Mouse (Mus musculus): ENCODE measurements around the gene Bnc1. TPM values are rescaled to one million over a fixed set of nuclear protein-coding genes. Genes with fewer than 3 reads are reported as not detected.

The Bnc1 gene
- polyA plus RNA-seq, 1 experiment from 2014 or later: 5.1 TPM

DNA sequence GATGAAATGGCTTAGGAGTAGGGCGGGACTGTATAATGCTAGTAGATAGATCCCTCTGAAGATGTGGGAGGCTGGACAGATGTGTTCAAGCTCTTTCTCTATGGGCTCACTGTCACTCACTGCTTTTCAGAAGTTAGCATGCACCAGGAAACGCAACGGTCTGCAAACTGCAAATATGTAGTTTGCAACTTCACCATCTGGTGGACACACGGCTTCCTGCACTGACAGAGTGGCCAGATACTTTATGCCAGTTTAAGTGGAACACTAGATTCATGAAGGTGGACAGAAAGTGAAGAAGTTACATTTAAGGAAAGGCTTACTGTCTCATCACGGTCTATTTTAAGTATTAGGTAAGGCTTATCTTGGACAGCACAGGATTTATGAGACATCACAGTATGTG lies 25.9 kb downstream of the Bnc1 start:
- Histone ChIP-seq H3K27me3 (replicated peaks; ENCODE audit: control insufficient read depth, insufficient read depth, low read length) (no peaks in the 10 kb centered on the region), H3K4me3 (ENCODE audit: low read depth, low read length) (no peak overlapping the region), H3K9ac (ENCODE audit: low read depth, low read length) (no peak overlapping the region), H3K4me1 (replicated peaks; ENCODE audit: control insufficient read depth, insufficient read depth, low read length) (no peaks in the 10 kb centered on the region), H3K4me2 (no peak overlapping the region), H3K9me3 (ENCODE audit: control insufficient read depth, low read length) (no peaks in the 10 kb centered on the region), H3K27ac (ENCODE audit: low read depth, low read length) (no peak overlapping the region), H3K36me3 (ENCODE audit: control insufficient read depth, insufficient read depth, low read length) (no peaks in the 10 kb centered on the region)
- no peak for ATAC-seq (replicated peaks; ENCODE audit: low FRiP score)
- DNase-seq (ENCODE audit: low spot score): no peak
- 79% methylated on average over 5 of the region's 5 CpGs for WGBS

DNA sequence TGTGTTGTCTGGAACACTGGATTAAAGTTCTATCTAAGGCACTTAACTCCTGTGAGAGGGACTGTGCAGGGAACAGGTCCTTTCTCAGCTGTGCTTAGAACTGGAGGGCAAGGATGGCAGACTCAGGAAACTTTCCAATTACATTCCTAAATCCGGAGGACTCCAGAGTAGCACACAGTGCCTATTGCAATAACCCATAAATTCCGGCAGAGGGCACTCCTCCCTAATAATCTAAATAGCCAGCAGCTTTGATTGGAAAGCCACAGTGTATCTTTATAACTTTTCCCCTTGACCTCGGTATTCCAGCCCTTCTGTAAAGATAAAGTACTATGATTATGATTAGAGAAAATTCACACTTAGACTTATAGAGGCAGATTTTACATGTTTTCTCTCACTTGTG lies 32.4 kb downstream of the Bnc1 start:
- 2% methylated on average over 3 of the region's 3 CpGs for WGBS
- ATAC-seq (replicated peaks; ENCODE audit: low FRiP score): no peak

DNA sequence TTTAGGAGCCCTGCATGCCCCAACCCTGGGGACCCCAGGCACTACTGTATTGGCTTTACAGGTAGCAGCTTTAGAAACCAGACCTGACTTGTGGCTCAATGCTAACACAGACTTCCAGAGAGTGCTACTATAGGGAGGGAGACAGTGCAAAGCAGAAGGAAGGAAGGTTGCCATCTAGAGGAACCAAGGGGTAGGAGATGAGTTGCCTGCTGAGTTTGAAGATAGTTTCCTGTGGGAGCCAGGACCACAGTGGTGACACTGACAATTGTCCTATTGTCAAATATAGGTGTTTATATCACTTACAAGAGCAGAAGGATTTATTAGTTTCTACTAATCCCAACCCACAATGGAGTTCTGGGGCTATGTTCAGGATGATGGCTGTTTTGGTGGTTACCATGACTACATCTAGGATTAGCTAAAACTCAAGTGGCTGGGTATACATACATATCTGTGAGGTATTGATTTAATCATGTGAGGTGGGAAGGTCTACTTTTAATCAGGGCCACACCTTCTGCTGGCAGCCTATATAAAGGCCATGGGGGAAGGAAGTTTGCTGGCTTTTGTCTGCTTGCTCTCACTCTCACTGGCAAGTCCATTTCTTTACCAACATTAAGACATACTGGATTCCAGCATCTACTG lies 37.8 kb downstream of the Bnc1 start:
- no peaks in the 10 kb centered on the region for H3K27me3 ChIP-seq (replicated peaks; ENCODE audit: control insufficient read depth, insufficient read depth, low read length)
- no peak for ATAC-seq (replicated peaks; ENCODE audit: low FRiP score)

More for the DNA sequence above, 32.4 kb downstream of the Bnc1 start:
- H3K9ac ChIP-seq (ENCODE audit: low read depth, low read length): no peak overlapping the region
- no peaks in the 10 kb centered on the region for H3K9me3 ChIP-seq (ENCODE audit: control insufficient read depth, low read length)
- no peak overlapping the region for H3K4me3 ChIP-seq (ENCODE audit: low read depth, low read length)
- H3K27me3 ChIP-seq (replicated peaks; ENCODE audit: control insufficient read depth, insufficient read depth, low read length): no peaks in the 10 kb centered on the region
- no peak overlapping the region for H3K27ac ChIP-seq (ENCODE audit: low read depth, low read length)
- no peak overlapping the region for H3K4me2 ChIP-seq
- no peaks in the 10 kb centered on the region for H3K4me1 ChIP-seq (replicated peaks; ENCODE audit: control insufficient read depth, insufficient read depth, low read length)
- no peak for DNase-seq (ENCODE audit: low spot score)
- no peaks in the 10 kb centered on the region for H3K36me3 ChIP-seq (ENCODE audit: control insufficient read depth, insufficient read depth, low read length)

DNA sequence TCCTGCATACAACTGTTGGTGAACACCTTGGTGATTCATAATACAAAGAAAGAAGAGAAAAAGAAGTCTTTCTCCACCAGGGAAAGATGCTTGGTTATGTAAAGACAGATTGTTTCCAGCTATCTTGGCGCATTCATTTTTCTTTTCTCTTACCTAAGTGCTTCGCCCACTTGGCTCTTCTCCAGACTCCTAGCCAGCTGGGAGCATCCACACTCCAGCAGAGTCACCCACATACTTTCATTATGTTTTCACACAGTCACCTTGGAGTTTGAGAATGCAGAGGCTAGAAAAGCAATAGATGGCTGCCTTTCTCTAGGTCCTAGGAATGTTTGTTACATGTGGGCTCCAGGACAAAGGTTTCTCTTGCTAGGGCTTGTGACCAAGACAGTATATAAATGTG lies 41.6 kb downstream of the Bnc1 start:
- Histone ChIP-seq H3K9me3 (ENCODE audit: control insufficient read depth, low read length) (no peaks in the 10 kb centered on the region), H3K27ac (ENCODE audit: low read depth, low read length) (no peak overlapping the region), H3K4me3 (ENCODE audit: low read depth, low read length) (no peak overlapping the region), H3K4me2 (no peak overlapping the region), H3K27me3 (replicated peaks; ENCODE audit: control insufficient read depth, insufficient read depth, low read length) (no peaks in the 10 kb centered on the region), H3K9ac (ENCODE audit: low read depth, low read length) (no peak overlapping the region), H3K36me3 (ENCODE audit: control insufficient read depth, insufficient read depth, low read length) (no peaks in the 10 kb centered on the region), H3K4me1 (replicated peaks; ENCODE audit: control insufficient read depth, insufficient read depth, low read length) (no peaks in the 10 kb centered on the region)
- ATAC-seq (replicated peaks; ENCODE audit: low FRiP score) (no peak), DNase-seq (ENCODE audit: low spot score) (no peak)
- WGBS: 77% methylated on average over 2 of the region's 2 CpGs

More for the DNA sequence above, 37.8 kb downstream of the Bnc1 start:
- DNase-seq (ENCODE audit: low spot score): no peak
- H3K4me2 ChIP-seq: no peak overlapping the region
- H3K4me3 ChIP-seq (ENCODE audit: low read depth, low read length): no peak overlapping the region
- H3K9me3 ChIP-seq (ENCODE audit: control insufficient read depth, low read length): no peaks in the 10 kb centered on the region
- H3K27ac ChIP-seq (ENCODE audit: low read depth, low read length): no peak overlapping the region
- H3K4me1 ChIP-seq (replicated peaks; ENCODE audit: control insufficient read depth, insufficient read depth, low read length): no peaks in the 10 kb centered on the region
- no peak overlapping the region for H3K9ac ChIP-seq (ENCODE audit: low read depth, low read length)
- H3K36me3 ChIP-seq (ENCODE audit: control insufficient read depth, insufficient read depth, low read length): no peaks in the 10 kb centered on the region

DNA sequence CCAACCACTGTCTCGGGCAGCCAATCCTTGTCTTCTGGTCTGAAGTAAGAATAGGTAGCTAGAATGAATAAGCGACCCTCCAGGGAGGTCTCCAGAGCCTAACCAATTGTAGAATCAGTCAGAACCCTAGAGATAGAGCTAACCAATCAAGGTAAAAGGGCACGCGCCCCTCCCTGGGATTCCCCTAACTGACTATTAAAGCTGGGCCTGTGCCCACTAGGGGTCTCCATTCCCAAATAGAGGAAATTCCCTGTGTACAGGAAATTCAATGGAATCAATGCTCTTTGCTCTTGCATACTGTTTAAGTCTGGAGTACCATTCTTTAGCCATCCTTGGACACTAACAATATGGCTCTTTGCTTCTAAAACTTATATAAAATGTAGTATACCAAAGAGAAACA lies 46.7 kb downstream of the Bnc1 start:
- Histone ChIP-seq H3K4me2 (no peak overlapping the region), H3K4me1 (replicated peaks; ENCODE audit: control insufficient read depth, insufficient read depth, low read length) (no peaks in the 10 kb centered on the region), H3K36me3 (ENCODE audit: control insufficient read depth, insufficient read depth, low read length) (no peaks in the 10 kb centered on the region), H3K4me3 (ENCODE audit: low read depth, low read length) (no peak overlapping the region), H3K9ac (ENCODE audit: low read depth, low read length) (no peak overlapping the region), H3K9me3 (ENCODE audit: control insufficient read depth, low read length) (no peaks in the 10 kb centered on the region), H3K27me3 (replicated peaks; ENCODE audit: control insufficient read depth, insufficient read depth, low read length) (no peaks in the 10 kb centered on the region), H3K27ac (ENCODE audit: low read depth, low read length) (no peak overlapping the region)
- DNase-seq (ENCODE audit: low spot score) (no peak), ATAC-seq (replicated peaks; ENCODE audit: low FRiP score) (no peak)
- 25% methylated on average over 4 of the region's 4 CpGs for WGBS

DNA sequence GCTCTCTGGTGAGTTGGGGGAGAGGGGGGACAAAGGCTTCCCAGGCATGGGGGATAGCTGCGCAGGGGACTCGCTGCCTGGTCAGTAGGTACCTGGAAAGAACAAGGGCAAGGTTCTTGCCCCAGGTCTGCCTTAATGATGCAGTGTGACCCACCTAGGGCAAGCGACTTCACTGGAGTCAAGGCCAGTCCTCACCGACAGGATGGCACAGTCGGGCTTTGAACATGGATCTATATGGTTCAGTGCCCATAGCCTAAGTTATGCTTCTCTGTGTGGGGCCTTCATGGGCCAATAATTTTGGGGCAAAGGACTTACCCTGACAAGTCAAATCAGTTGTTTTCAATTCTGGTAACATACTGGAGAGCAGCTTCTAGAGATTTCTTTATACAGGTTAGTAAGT lies 57.3 kb downstream of the Bnc1 start:
- Histone ChIP-seq H3K9ac (ENCODE audit: low read depth, low read length) (peak overlapping the region; percentile 57; the same call in 1 of the 2 replicates), H3K36me3 (ENCODE audit: control insufficient read depth, insufficient read depth, low read length) (no peaks in the 10 kb centered on the region), H3K4me3 (ENCODE audit: low read depth, low read length) (peak overlapping the region; percentile 61), H3K27ac (ENCODE audit: low read depth, low read length) (no peak overlapping the region), H3K27me3 (replicated peaks; ENCODE audit: control insufficient read depth, insufficient read depth, low read length) (peaks cover 53% of the 10 kb centered on the region), H3K9me3 (ENCODE audit: control insufficient read depth, low read length) (no peaks in the 10 kb centered on the region), H3K4me2 (peak overlapping the region; percentile 72), H3K4me1 (replicated peaks; ENCODE audit: control insufficient read depth, insufficient read depth, low read length) (0 out of 2 replicates have a peak, but pooled peaks cover 5% of the 10 kb centered on the region)
- ATAC-seq (replicated peaks; ENCODE audit: low FRiP score) (no peak), DNase-seq (ENCODE audit: low spot score) (no peak)
- WGBS: 13% methylated on average over 5 of the region's 5 CpGs

DNA sequence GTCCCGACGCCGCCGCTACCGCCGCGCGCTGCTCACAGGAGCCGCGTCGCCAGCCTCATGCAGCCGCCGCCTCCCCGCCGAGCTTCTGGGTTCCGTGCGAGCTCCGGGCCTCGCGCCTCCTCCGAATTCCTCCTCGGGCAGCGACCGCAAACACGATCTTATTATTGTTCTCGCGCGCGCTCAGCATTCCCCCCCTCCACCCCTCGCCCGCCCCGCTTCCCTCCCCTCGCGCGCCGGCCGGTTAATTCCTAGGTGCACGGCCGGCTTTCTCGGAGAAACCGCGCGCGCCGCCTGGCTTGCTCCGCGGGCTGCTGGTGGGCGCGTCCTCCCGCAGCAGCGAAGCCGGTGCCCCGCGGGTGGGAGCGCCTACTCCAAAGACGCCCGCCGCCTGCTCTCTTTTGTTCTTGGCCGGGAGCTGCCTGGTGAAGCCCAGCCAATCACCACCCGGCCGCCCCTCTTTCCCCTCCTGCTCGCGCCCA lies 57.8 kb downstream of the Bnc1 start, which contains the start of gene Hdgfl3:
Gene Hdgfl3, minus strand, starts transcription at position 207 of the 479 bp plus-strand sequence.
- ATAC-seq (replicated peaks; ENCODE audit: low FRiP score) (peak; percentile 43; the same call in 1 of the 2 replicates), DNase-seq (ENCODE audit: low spot score) (peak; percentile 70)
- H3K4me1 ChIP-seq (replicated peaks; ENCODE audit: control insufficient read depth, insufficient read depth, low read length): 0 out of 2 replicates have a peak, but pooled peaks cover 5% of the 10 kb centered on the region
- no peaks in the 10 kb centered on the region for H3K36me3 ChIP-seq (ENCODE audit: control insufficient read depth, insufficient read depth, low read length)
- 1% methylated on average over 63 of the region's 63 CpGs for WGBS
- H3K4me3 ChIP-seq (ENCODE audit: low read depth, low read length): peak within 1 kb of the TSS; percentile 61
- peak within 1 kb of the TSS; percentile 48; the same call in 1 of the 2 replicates for H3K27ac ChIP-seq (ENCODE audit: low read depth, low read length)
- H3K9ac ChIP-seq (ENCODE audit: low read depth, low read length): peak within 1 kb of the TSS; percentile 57
- peak within 1 kb of the TSS; percentile 72 for H3K4me2 ChIP-seq
- peaks cover 53% of the 10 kb centered on the region for H3K27me3 ChIP-seq (replicated peaks; ENCODE audit: control insufficient read depth, insufficient read depth, low read length)
- H3K9me3 ChIP-seq (ENCODE audit: control insufficient read depth, low read length): no peaks in the 10 kb centered on the region

DNA sequence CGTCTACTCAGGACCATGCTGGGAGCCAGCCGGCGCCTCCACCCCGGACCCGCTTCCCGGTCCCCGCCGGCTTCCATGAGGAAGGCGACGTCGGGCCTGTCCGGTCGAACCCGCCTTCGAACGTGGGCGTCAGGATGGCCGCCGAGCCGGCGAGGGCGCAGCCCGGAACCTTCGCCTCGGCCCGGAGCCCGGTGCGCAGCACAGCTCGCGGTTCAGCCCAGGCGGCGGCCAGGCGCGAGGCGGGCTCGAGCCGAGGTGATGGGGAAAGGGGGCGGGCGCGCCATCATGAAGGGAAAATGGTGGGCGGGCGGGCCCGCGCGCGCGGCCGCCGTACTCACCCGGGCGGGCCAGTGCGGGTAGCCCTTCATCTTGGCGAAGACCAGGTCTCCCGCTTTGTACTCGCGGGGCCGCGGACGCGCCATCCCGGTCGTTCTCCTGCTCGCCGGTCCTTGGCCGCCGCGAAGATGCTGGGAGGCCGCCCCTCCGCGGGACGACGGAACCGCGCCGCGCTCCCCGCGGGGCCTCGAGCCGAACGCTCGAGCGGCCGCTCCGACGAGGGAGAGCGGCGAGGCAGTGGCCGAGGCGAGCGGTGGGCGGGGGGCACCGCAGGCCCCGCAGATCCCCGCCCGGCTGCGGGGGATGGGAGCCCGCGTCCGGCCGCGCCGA lies 58.4 kb downstream of the Bnc1 start:
- DNase-seq (ENCODE audit: low spot score) (peak; percentile 55), ATAC-seq (replicated peaks; ENCODE audit: low FRiP score) (peak; percentile 31)
- H3K9ac ChIP-seq (ENCODE audit: low read depth, low read length): peak overlapping the region; percentile 57

More for the DNA sequence above, 58.4 kb downstream of the Bnc1 start:
- Histone ChIP-seq H3K4me2 (peak overlapping the region; percentile 72), H3K36me3 (ENCODE audit: control insufficient read depth, insufficient read depth, low read length) (no peaks in the 10 kb centered on the region), H3K27ac (ENCODE audit: low read depth, low read length) (peak overlapping the region; percentile 48; the same call in 1 of the 2 replicates), H3K4me1 (replicated peaks; ENCODE audit: control insufficient read depth, insufficient read depth, low read length) (0 out of 2 replicates have a peak, but pooled peaks cover 5% of the 10 kb centered on the region), H3K27me3 (replicated peaks; ENCODE audit: control insufficient read depth, insufficient read depth, low read length) (peaks cover 53% of the 10 kb centered on the region), H3K9me3 (ENCODE audit: control insufficient read depth, low read length) (no peaks in the 10 kb centered on the region), H3K4me3 (ENCODE audit: low read depth, low read length) (peak overlapping the region; percentile 61)
- 2% methylated on average over 100 of the region's 103 CpGs for WGBS

All from liver, embryonic 11.5 days (tissue).